Mouse (Mus musculus): ENCODE results near the gene Mlana. TPM values are rescaled to one million over a fixed set of nuclear protein-coding genes. Genes with fewer than 3 reads are reported as not detected.

The Mlana gene
- 0.32 and 0.43 TPM in 2 replicates for polyA plus RNA-seq (2015; fragmentation: Nextera tagmentation; extraction: Ambion mirVana)

- 49% methylated on average over 3 of the region's 3 CpGs for WGBS
- H3K36me3 ChIP-seq, result no peaks in the 10 kb centered on the region
- no peak within 1 kb of the TSS for H3K4me2 ChIP-seq (replicated peaks)
- H3K27me3 ChIP-seq, result no peaks in the 10 kb centered on the region
- H3K4me3 ChIP-seq, result no peak within 1 kb of the TSS
- ATAC-seq (ENCODE audit: low FRiP score, low read depth), result no peak
- peaks cover 11% of the 10 kb centered on the region for H3K4me1 ChIP-seq
- H3K27ac ChIP-seq, result no peak within 1 kb of the TSS
- H3K9me3 ChIP-seq, result no peaks in the 10 kb centered on the region
- H3K9ac ChIP-seq, result no peak within 1 kb of the TSS
These were observed at the start of gene Mlana for GRCm38 (mm10) chr19:29697245-29697874. TSS of gene Mlana (plus strand) at chr19:29697824.

GRCm38 (mm10) chr19:29648550-29648914 lies 49.1 kb upstream of the Mlana start:
- Histone ChIP-seq H3K9me3 (peaks cover 5% of the 10 kb centered on the region; the same call in 1 of the 2 replicates), H3K27me3 (no peaks in the 10 kb centered on the region), H3K4me1 (peaks cover 6% of the 10 kb centered on the region), H3K27ac (0 out of 2 replicates have a peak overlapping the region, but pooled peaks have one; percentile 79), H3K4me2 (replicated peaks) (peak overlapping the region; percentile 68), H3K4me3 (peak overlapping the region; percentile 84), H3K9ac (peak overlapping the region; percentile 85; the same call in 1 of the 2 replicates), H3K36me3 (peaks cover 7% of the 10 kb centered on the region)
- no peak for ATAC-seq (ENCODE audit: low FRiP score, low read depth)
- 25% methylated on average over 4 of the region's 4 CpGs for WGBS

GRCm38 (mm10) chr19:29649683-29650082 lies 47.9 kb upstream of the Mlana start:
- Histone ChIP-seq H3K4me3 (no peak overlapping the region), H3K27ac (no peak overlapping the region), H3K4me1 (peaks cover 12% of the 10 kb centered on the region), H3K9me3 (peaks cover 5% of the 10 kb centered on the region; the same call in 1 of the 2 replicates), H3K4me2 (replicated peaks) (no peak overlapping the region), H3K27me3 (no peaks in the 10 kb centered on the region), H3K9ac (no peak overlapping the region), H3K36me3 (peaks cover 6% of the 10 kb centered on the region)
- no peak for ATAC-seq (ENCODE audit: low FRiP score, low read depth)
- WGBS, result 88% methylated on average over 1 of the region's 1 CpGs

GRCm38 (mm10) chr19:29653768-29654265 lies 43.8 kb upstream of the Mlana start:
- WGBS, result 64% methylated on average over 9 of the region's 9 CpGs
- Histone ChIP-seq H3K27ac (no peak overlapping the region), H3K4me2 (replicated peaks) (no peak overlapping the region), H3K4me1 (peaks cover 25% of the 10 kb centered on the region), H3K4me3 (no peak overlapping the region), H3K9me3 (no peaks in the 10 kb centered on the region), H3K36me3 (no peaks in the 10 kb centered on the region), H3K9ac (no peak overlapping the region), H3K27me3 (no peaks in the 10 kb centered on the region)
- no peak for ATAC-seq (ENCODE audit: low FRiP score, low read depth)

- 22% methylated on average over 6 of the region's 6 CpGs for WGBS
- Histone ChIP-seq H3K4me1 (peaks cover 25% of the 10 kb centered on the region), H3K9ac (no peak overlapping the region), H3K4me2 (replicated peaks) (no peak overlapping the region), H3K27me3 (no peaks in the 10 kb centered on the region), H3K9me3 (no peaks in the 10 kb centered on the region), H3K27ac (no peak overlapping the region), H3K36me3 (no peaks in the 10 kb centered on the region), H3K4me3 (no peak overlapping the region)
- no peak for ATAC-seq (ENCODE audit: low FRiP score, low read depth)
These were observed 42.5 kb upstream of the Mlana start for GRCm38 (mm10) chr19:29655148-29655547.

- H3K27ac ChIP-seq, result no peak overlapping the region
- H3K9me3 ChIP-seq, result no peaks in the 10 kb centered on the region
- H3K4me2 ChIP-seq (replicated peaks), result no peak overlapping the region
- H3K4me1 ChIP-seq, result peaks cover 25% of the 10 kb centered on the region
- no peaks in the 10 kb centered on the region for H3K27me3 ChIP-seq
- H3K4me3 ChIP-seq, result no peak overlapping the region
- no peak overlapping the region for H3K9ac ChIP-seq
- no peak for ATAC-seq (ENCODE audit: low FRiP score, low read depth)
- 73% methylated on average over 4 of the region's 4 CpGs for WGBS
- H3K36me3 ChIP-seq, result no peaks in the 10 kb centered on the region
These were observed 41.6 kb upstream of the Mlana start for GRCm38 (mm10) chr19:29656029-29656428.

GRCm38 (mm10) chr19:29656620-29657019 lies 41.0 kb upstream of the Mlana start:
- peak; percentile 24; the same call in 1 of the 2 replicates for ATAC-seq (ENCODE audit: low FRiP score, low read depth)
- Histone ChIP-seq H3K9me3 (no peaks in the 10 kb centered on the region), H3K4me3 (no peak overlapping the region), H3K27ac (no peak overlapping the region), H3K4me2 (replicated peaks) (no peak overlapping the region), H3K9ac (no peak overlapping the region), H3K4me1 (peaks cover 25% of the 10 kb centered on the region), H3K27me3 (no peaks in the 10 kb centered on the region), H3K36me3 (no peaks in the 10 kb centered on the region)
- WGBS, result 64% methylated on average over 5 of the region's 5 CpGs

GRCm38 (mm10) chr19:29657033-29657432 lies 40.6 kb upstream of the Mlana start:
- WGBS, result 59% methylated on average over 3 of the region's 3 CpGs
- H3K27ac ChIP-seq, result no peak overlapping the region
- ATAC-seq (ENCODE audit: low FRiP score, low read depth), result no peak
- no peaks in the 10 kb centered on the region for H3K36me3 ChIP-seq
- no peak overlapping the region for H3K4me2 ChIP-seq (replicated peaks)
- H3K27me3 ChIP-seq, result no peaks in the 10 kb centered on the region
- no peak overlapping the region for H3K4me3 ChIP-seq
- peaks cover 25% of the 10 kb centered on the region for H3K4me1 ChIP-seq
- H3K9ac ChIP-seq, result no peak overlapping the region
- no peaks in the 10 kb centered on the region for H3K9me3 ChIP-seq

GRCm38 (mm10) chr19:29657558-29657957 lies 40.1 kb upstream of the Mlana start:
- Histone ChIP-seq H3K36me3 (no peaks in the 10 kb centered on the region), H3K4me2 (replicated peaks) (no peak overlapping the region), H3K27ac (no peak overlapping the region), H3K9me3 (no peaks in the 10 kb centered on the region), H3K4me3 (no peak overlapping the region), H3K4me1 (peaks cover 25% of the 10 kb centered on the region), H3K9ac (no peak overlapping the region), H3K27me3 (no peaks in the 10 kb centered on the region)
- 89% methylated on average over 2 of the region's 2 CpGs for WGBS
- ATAC-seq (ENCODE audit: low FRiP score, low read depth), result no peak

- Histone ChIP-seq H3K27me3 (no peaks in the 10 kb centered on the region), H3K4me1 (peaks cover 19% of the 10 kb centered on the region), H3K36me3 (no peaks in the 10 kb centered on the region), H3K4me3 (no peak overlapping the region), H3K27ac (no peak overlapping the region), H3K4me2 (replicated peaks) (no peak overlapping the region), H3K9ac (no peak overlapping the region), H3K9me3 (no peaks in the 10 kb centered on the region)
- 88% methylated on average over 4 of the region's 4 CpGs for WGBS
- ATAC-seq (ENCODE audit: low FRiP score, low read depth), result no peak
These were observed 38.8 kb upstream of the Mlana start for GRCm38 (mm10) chr19:29658836-29659235.

- Histone ChIP-seq H3K27me3 (no peaks in the 10 kb centered on the region), H3K9ac (no peak overlapping the region), H3K4me1 (peaks cover 16% of the 10 kb centered on the region), H3K27ac (no peak overlapping the region), H3K9me3 (no peaks in the 10 kb centered on the region), H3K36me3 (no peaks in the 10 kb centered on the region), H3K4me3 (no peak overlapping the region), H3K4me2 (replicated peaks) (no peak overlapping the region)
- WGBS, result 52% methylated on average over 6 of the region's 6 CpGs
- ATAC-seq (ENCODE audit: low FRiP score, low read depth), result no peak
These were observed 37.9 kb upstream of the Mlana start for GRCm38 (mm10) chr19:29659705-29660104.

GRCm38 (mm10) chr19:29660835-29661764 lies 36.5 kb upstream of the Mlana start:
- ATAC-seq (ENCODE audit: low FRiP score, low read depth), result no peak
- Histone ChIP-seq H3K4me3 (no peak overlapping the region), H3K36me3 (no peaks in the 10 kb centered on the region), H3K27me3 (no peaks in the 10 kb centered on the region), H3K9me3 (no peaks in the 10 kb centered on the region), H3K4me2 (replicated peaks) (no peak overlapping the region), H3K27ac (no peak overlapping the region), H3K4me1 (peaks cover 10% of the 10 kb centered on the region), H3K9ac (no peak overlapping the region)
- WGBS, result 81% methylated on average over 10 of the region's 10 CpGs
